ENCODE assay signal across 41 mouse cellular contexts in the genomic region with DNA sequence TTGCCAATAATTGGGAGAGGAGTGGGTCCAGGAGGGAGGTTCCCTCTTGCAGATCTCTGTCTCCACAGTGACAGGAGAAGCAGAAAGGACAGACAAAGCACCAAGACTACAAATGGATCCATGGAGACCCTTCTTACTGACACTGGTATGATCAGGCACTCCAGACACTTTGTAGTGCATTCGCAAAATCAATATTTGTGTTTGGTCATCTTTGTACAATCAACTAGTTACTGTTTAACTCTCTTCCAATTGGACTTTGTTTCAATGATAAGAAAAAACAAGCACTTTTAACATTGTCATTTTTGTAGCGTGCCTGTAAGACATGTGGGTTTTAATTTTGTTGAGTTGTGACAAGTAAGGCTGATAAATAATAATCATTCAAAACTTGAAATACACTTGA. TPM values are rescaled to one million over a fixed set of nuclear protein-coding genes. Genes with fewer than 3 reads are reported as not detected.
DNase-seq lines count a peak whose midpoint lies in the region; ATAC-seq and TF ChIP-seq lines count a peak whose summit lies in the region.
"Had no signal": no experiment of that assay in that cellular context is flagged by ENCODE, and none has a peak within 500 bp of the region (broad histone marks: within the 10 kb centered on the region; RNA-seq: fewer than 3 reads in every experiment).

A gene (minus strand): TSS at position 135 of the 400 bp plus-strand sequence.

- H3K4me3 ChIP-seq in intestine, embryonic 16.5 days (ENCODE audit: low read length), result peak within 1 kb of the TSS; percentile 42
- peak within 1 kb of the TSS; percentile 30 for H3K4me3 ChIP-seq in liver, embryonic 13.5 days (replicated peaks)
- H3K4me3 ChIP-seq in small intestine, adult 2 months (ENCODE audit: low read depth, low read length), result peak within 1 kb of the TSS; percentile 10; the same call in 1 of the 2 replicates
- H3K4me3 ChIP-seq in hindbrain, embryonic 14.5 days (replicated peaks; ENCODE audit: low read length), result no peak within 1 kb of the TSS
- H3K4me3 ChIP-seq: erythroblast, embryonic 14.5 days; gastrocnemius, adult 2 months; hindbrain, embryonic 12.5 days; midbrain, embryonic 13.5 days had no signal

- no peak for TF ChIP-seq CTCF in small intestine, adult 2 months (IDR thresholded peaks at IDR 0.05; ENCODE audit: extremely low read depth, insufficient read length, insufficient replicate concordance, low read depth, low read length)

- H3K4me1 ChIP-seq in intestine, embryonic 16.5 days (ENCODE audit: control insufficient read depth, insufficient read depth, low read length), result no peaks in the 10 kb centered on the region
- no peaks in the 10 kb centered on the region for H3K4me1 ChIP-seq in liver, embryonic 13.5 days (replicated peaks)
- H3K4me1 ChIP-seq in small intestine, adult 2 months (ENCODE audit: control insufficient read depth, insufficient read depth, insufficient read length, low read length), result peaks cover 3% of the 10 kb centered on the region; the same call in 1 of the 2 replicates
- no peaks in the 10 kb centered on the region for H3K4me1 ChIP-seq in hindbrain, embryonic 14.5 days (replicated peaks; ENCODE audit: control insufficient read depth, insufficient read depth, low read length)
- H3K4me1 ChIP-seq: hindbrain, embryonic 12.5 days; midbrain, embryonic 13.5 days had no signal

- peak; percentile 65 for ATAC-seq in intestine, embryonic 16.5 days
- 0 out of 2 replicates have a peak, but pooled peaks have one; percentile 31 for ATAC-seq in liver, embryonic 13.5 days (ENCODE audit: low read depth)
- ATAC-seq in hindbrain, embryonic 14.5 days (ENCODE audit: low FRiP score), result no peak
- ATAC-seq: forebrain, embryonic 16.5 days; midbrain, embryonic 13.5 days had no signal

- no peaks in the 10 kb centered on the region for H3K36me3 ChIP-seq in intestine, embryonic 16.5 days (ENCODE audit: control insufficient read depth, insufficient read depth, low read length)
- no peaks in the 10 kb centered on the region for H3K36me3 ChIP-seq in liver, embryonic 13.5 days
- no peaks in the 10 kb centered on the region for H3K36me3 ChIP-seq in small intestine, adult 2 months (ENCODE audit: control insufficient read depth, insufficient read depth, low read length)
- H3K36me3 ChIP-seq in hindbrain, embryonic 14.5 days (replicated peaks; ENCODE audit: control insufficient read depth, insufficient read depth), result no peaks in the 10 kb centered on the region
- H3K36me3 ChIP-seq: G1E; hindbrain, embryonic 12.5 days; midbrain, embryonic 13.5 days had no signal

- no peak within 1 kb of the TSS for H3K4me2 ChIP-seq in intestine, embryonic 16.5 days (ENCODE audit: low read depth, low read length)
- H3K4me2 ChIP-seq in liver, embryonic 13.5 days, result no peak within 1 kb of the TSS
- H3K4me2 ChIP-seq in hindbrain, embryonic 14.5 days (replicated peaks), result no peak within 1 kb of the TSS
- H3K4me2 ChIP-seq: heart, embryonic 11.5 days; hindbrain, embryonic 12.5 days; midbrain, embryonic 13.5 days had no signal

- DNase-seq in adrenal gland, postnatal 10 days, result no peak
- DNase-seq in adrenal gland, adult 18-20 months (ENCODE audit: low spot score in 2 of 2), result no peak
- DNase-seq in liver, embryonic 13.5 days, result no peak
- no peak for DNase-seq in left cerebral cortex, adult 11 months (ENCODE audit: low spot score)
- DNase-seq in hindbrain, embryonic 14.5 days (ENCODE audit: low spot score), result no peak
- DNase-seq in kidney, postnatal 25 days, result no peak
- DNase-seq: adrenal gland, postnatal 36 days; cerebellum, adult 2 months; cerebellum, postnatal 14 days; gastrocnemius, adult 2 months; gastrocnemius, postnatal 36 days; heart, adult 18-20 months; heart, postnatal 36 days; kidney, adult 2 months; kidney, postnatal 4 days; layer of hippocampus, postnatal 36 days; lung, adult 18-20 months; lung, postnatal 10 days; retina, postnatal 1 day; right cerebral cortex, postnatal 25 days; spleen, adult 18-20 months; thymus, postnatal 25 days had no signal

- H3K27me3 ChIP-seq in intestine, embryonic 16.5 days (replicated peaks; ENCODE audit: control insufficient read depth, insufficient read depth, low read length), result no peaks in the 10 kb centered on the region
- no peaks in the 10 kb centered on the region for H3K27me3 ChIP-seq in liver, embryonic 13.5 days
- H3K27me3 ChIP-seq in small intestine, adult 2 months (ENCODE audit: control insufficient read depth, insufficient read depth, low read length), result no peaks in the 10 kb centered on the region
- H3K27me3 ChIP-seq in hindbrain, embryonic 14.5 days (ENCODE audit: control insufficient read depth, insufficient read depth, low read length), result no peaks in the 10 kb centered on the region
- H3K27me3 ChIP-seq: hindbrain, embryonic 12.5 days; midbrain, embryonic 13.5 days had no signal

- H3K27ac ChIP-seq in intestine, embryonic 16.5 days (ENCODE audit: low read length), result 0 out of 2 replicates have a peak within 1 kb of the TSS, but pooled peaks have one; percentile 5
- no peak within 1 kb of the TSS for H3K27ac ChIP-seq in liver, embryonic 13.5 days
- H3K27ac ChIP-seq in small intestine, adult 2 months (ENCODE audit: insufficient read depth, low read depth, low read length), result 0 out of 2 replicates have a peak within 1 kb of the TSS, but pooled peaks have one; percentile 46
- H3K27ac ChIP-seq in hindbrain, embryonic 14.5 days, result no peak within 1 kb of the TSS
- H3K27ac ChIP-seq: gastrocnemius, adult 2 months; hindbrain, embryonic 12.5 days; macrophage; midbrain, embryonic 13.5 days had no signal

- TF ChIP-seq POLR2A in small intestine, adult 2 months (IDR thresholded peaks at IDR 0.05; ENCODE audit: low read depth, low read length), result no peak

- no peaks in the 10 kb centered on the region for H3K9me3 ChIP-seq in intestine, embryonic 16.5 days (ENCODE audit: control insufficient read depth, low read length)
- no peaks in the 10 kb centered on the region for H3K9me3 ChIP-seq in liver, embryonic 13.5 days (replicated peaks)
- no peaks in the 10 kb centered on the region for H3K9me3 ChIP-seq in hindbrain, embryonic 14.5 days (ENCODE audit: control insufficient read depth, low read length)
- H3K9me3 ChIP-seq: G1E; hindbrain, embryonic 12.5 days; midbrain, embryonic 13.5 days had no signal

- no peak within 1 kb of the TSS for H3K9ac ChIP-seq in intestine, embryonic 16.5 days (ENCODE audit: low read depth, low read length)
- no peak within 1 kb of the TSS for H3K9ac ChIP-seq in liver, embryonic 13.5 days
- no peak within 1 kb of the TSS for H3K9ac ChIP-seq in hindbrain, embryonic 14.5 days
- H3K9ac ChIP-seq: hindbrain, embryonic 12.5 days; midbrain, embryonic 13.5 days had no signal

- 55% methylated on average over 2 of the region's 2 CpGs for WGBS in intestine, embryonic 16.5 days
- WGBS in liver, embryonic 13.5 days (ENCODE audit: insufficient replicate concordance), result 52% methylated on average over 2 of the region's 2 CpGs
- WGBS in small intestine, adult 2 months, result 37% methylated on average over 2 of the region's 2 CpGs
- 90% methylated on average over 2 of the region's 2 CpGs for WGBS in hindbrain, embryonic 14.5 days

RNA-seq across cellular contexts. Expression of the gene that starts here (rescaled TPM):
- 10 to 100 TPM; 18.1 to 46.2 TPM for total RNA-seq in adrenal gland, postnatal 10 days (2021)
- total RNA-seq in adrenal gland, adult 18-20 months (2021), result not detected
- polyA plus RNA-seq in intestine, embryonic 16.5 days (2015; fragmentation: Nextera tagmentation; extraction: Ambion mirVana), result 101 and 111 TPM in 2 replicates
- 79.3 and 101 TPM in 2 replicates for polyA plus RNA-seq in liver, embryonic 13.5 days (2015; fragmentation: Nextera tagmentation; extraction: Ambion mirVana)
- polyA plus RNA-seq in small intestine, adult 2 months (2012; rRNA removed), result 22.4 and 24.5 TPM in 2 replicates
- polyA plus RNA-seq in hindbrain, embryonic 14.5 days (2014; fragmentation: Nextera tagmentation; extraction: Ambion mirVana), result not detected in 2 replicates
- total RNA-seq: G1E; gastrocnemius, adult 2 months; gastrocnemius, postnatal 36 days; heart, adult 18-20 months; heart, postnatal 36 days; layer of hippocampus, postnatal 36 days; left cerebral cortex, postnatal 10 days; megakaryocyte-erythroid progenitor cell, adult 5-6 weeks; monocyte, adult 5-6 weeks had no signal
- polyA plus RNA-seq: brain, embryonic 14.5 days; C2C12; cerebellum, adult 2 months; cortical plate, adult 2 months; embryonic facial prominence, embryonic 14.5 days; erythroblast, embryonic 14.5 days; forebrain, embryonic 11.5 days; forebrain, embryonic 16.5 days; G1E; hindbrain, embryonic 12.5 days; macrophage; midbrain, embryonic 13.5 days; neural tube, embryonic 14.5 days; testis, adult 2 months had no signal

Comparison
In these comparisons a context has a peak if more than half of its experiments do, and no peak if none do; other contexts are left out.
1. RNA of the gene that starts here (total RNA-seq): 18.1 to 46.2 TPM in adrenal gland, postnatal 10 days; not detected in adrenal gland, adult 18-20 months; every median in the first group is over 10 times any median in the second.
2. RNA of the gene that starts here (polyA plus RNA-seq): 101 to 111 TPM in intestine, embryonic 16.5 days, 79.3 to 101 TPM in liver, embryonic 13.5 days and 22.4 to 24.5 TPM in small intestine, adult 2 months; not detected in hindbrain, embryonic 14.5 days; every median in the first group is over 10 times any median in the second.
3. H3K27ac ChIP-seq: peak in intestine, embryonic 16.5 days (single experiment) and small intestine, adult 2 months (single experiment); none in liver, embryonic 13.5 days (single experiment) and hindbrain, embryonic 14.5 days (single experiment).